Mouse (Mus musculus) E14TG2a.4 (cell line): ENCODE data around the gene Rtl9.

ENCODE experiments used
- CTCF ChIP-seq: conservative IDR thresholded peaks from 2 replicates; pipeline ENCODE4 v1.5.1; 2014; ENCODE audit warnings: low read length
- NANOG ChIP-seq: IDR thresholded peaks from 2 replicates; pipeline ENCODE4 v1.6.1; 2014; ENCODE audit warnings: borderline replicate concordance, low read length, mixed read lengths
- POU5F1 ChIP-seq: IDR thresholded peaks from 2 replicates; pipeline ENCODE4 v1.6.1; 2014; ENCODE audit warnings: low read length, borderline replicate concordance

- TF ChIP-seq CTCF (no peak), NANOG (no peak), POU5F1 (no peak)
These were observed 11.2 kb upstream of the Rtl9 start for GRCm38 (mm10) chrX:143088225-143088624.
